Comparison of ENCODE assay signal across 26 mouse cellular contexts in genomic region chr4:35244023-35244422, GRCm38 (mm10). TPM values are rescaled to one million over a fixed set of nuclear protein-coding genes. Genes with fewer than 3 reads are reported as not detected.
"Had no signal": no experiment of that assay in that cellular context is flagged by ENCODE, and none has a peak within 500 bp of the region (broad histone marks: within the 10 kb centered on the region; RNA-seq: fewer than 3 reads in every experiment).

No protein-coding gene starts in this region.

- H3K27ac ChIP-seq: embryonic facial prominence, embryonic 10.5 days; embryonic facial prominence, embryonic 12.5 days; embryonic facial prominence, embryonic 13.5 days; embryonic facial prominence, embryonic 15.5 days; forebrain, embryonic 10.5 days; forebrain, embryonic 12.5 days; forebrain, embryonic 13.5 days; forebrain, embryonic 15.5 days; gastrocnemius, adult 2 months; heart, adult 2 months; heart, embryonic 10.5 days had no signal

- H3K27me3 ChIP-seq: embryonic facial prominence, embryonic 12.5 days; embryonic facial prominence, embryonic 13.5 days; embryonic facial prominence, embryonic 15.5 days; forebrain, embryonic 12.5 days; forebrain, embryonic 13.5 days; forebrain, embryonic 15.5 days had no signal

- DNase-seq: cerebellum, postnatal 10 days; cerebellum, postnatal 14 days; cerebellum, postnatal 25 days; cerebellum, postnatal 36 days; embryo, embryonic 11 days; forebrain, postnatal 0 days; gastrocnemius, adult 2 months; gastrocnemius, postnatal 10 days; gastrocnemius, postnatal 14 days; gastrocnemius, postnatal 25 days; gastrocnemius, postnatal 36 days; heart, adult 11 months; heart, adult 18-20 months; heart, adult 2 months had no signal

- H3K4me3 ChIP-seq: embryonic facial prominence, embryonic 10.5 days; embryonic facial prominence, embryonic 12.5 days; embryonic facial prominence, embryonic 13.5 days; embryonic facial prominence, embryonic 15.5 days; erythroblast, embryonic 14.5 days; forebrain, embryonic 10.5 days; forebrain, embryonic 12.5 days; forebrain, embryonic 13.5 days; forebrain, embryonic 15.5 days; gastrocnemius, adult 2 months; heart, adult 2 months; heart, embryonic 10.5 days had no signal

- ATAC-seq: forebrain, embryonic 13.5 days; forebrain, embryonic 14.5 days; forebrain, embryonic 15.5 days; forebrain, embryonic 16.5 days; forebrain, postnatal 0 days had no signal

RNA-seq across cellular contexts. Expression of gene C9orf72, which starts 18.0 kb away (rescaled TPM):
- polyA plus RNA-seq: erythroblast, embryonic 14.5 days had no signal
